Mouse (Mus musculus): ENCODE measurements around the gene Cdyl.

DNA sequence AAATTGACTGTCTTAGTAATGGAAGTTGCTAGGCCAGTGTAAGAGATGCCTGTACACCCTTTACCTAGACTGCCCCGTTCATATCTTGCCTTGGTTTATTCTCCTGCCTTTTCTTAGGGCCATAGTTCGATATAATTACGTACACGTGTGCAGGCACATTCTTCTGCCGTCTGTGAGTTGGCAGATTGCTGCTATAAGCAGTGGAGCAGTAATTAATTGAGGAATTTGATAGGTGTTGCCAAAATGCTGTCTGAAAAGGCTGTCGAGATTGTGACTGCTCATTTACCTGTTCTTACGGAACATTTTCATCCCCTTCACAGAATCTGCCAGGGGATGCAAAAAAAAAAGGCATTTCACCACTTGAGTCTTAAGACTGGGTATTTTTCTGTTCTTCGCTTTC lies 163.2 kb downstream of the Cdyl start:
- TF ChIP-seq GATA1 (IDR thresholded peaks at IDR 0.05; ENCODE audit: low read length) (no peak), TAL1 (IDR thresholded peaks at IDR 0.05; ENCODE audit: low read length) (no peak)

All from erythroblast, embryonic 14.5 days (primary cell).